Mouse (Mus musculus): ENCODE measurements around the gene Nr6a1. TPM values are rescaled to one million over a fixed set of nuclear protein-coding genes. Genes with fewer than 3 reads are reported as not detected.
A peak's percentile ranks its signal among the peaks of the same experiment; 100 is the strongest.

The Nr6a1 gene
- polyA plus RNA-seq, 1 experiment from 2014 or later, result 0.51 TPM

DNA sequence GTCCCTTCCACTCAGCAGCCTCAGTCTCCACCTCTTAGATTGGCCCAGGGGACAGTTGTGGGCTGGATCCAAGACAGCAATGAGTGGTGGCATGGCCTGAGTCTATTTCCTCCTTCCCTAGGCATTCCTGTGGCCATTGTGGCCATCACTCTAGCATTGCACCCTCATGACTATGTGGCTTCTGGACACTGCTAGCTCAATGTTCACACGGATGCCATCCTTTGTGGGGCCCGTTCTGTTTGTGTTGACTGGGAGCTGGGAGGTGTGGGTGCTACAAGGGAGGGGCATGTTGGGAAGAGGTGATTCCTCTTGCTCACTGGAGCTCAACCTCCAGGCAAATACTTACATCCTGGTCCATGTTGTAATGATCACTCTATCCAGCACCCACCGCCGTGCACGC, 245.3 kb downstream of the Nr6a1 start:
- H3K36me3 ChIP-seq (ENCODE audit: insufficient read depth, low read length), result no peaks in the 10 kb centered on the region

DNA sequence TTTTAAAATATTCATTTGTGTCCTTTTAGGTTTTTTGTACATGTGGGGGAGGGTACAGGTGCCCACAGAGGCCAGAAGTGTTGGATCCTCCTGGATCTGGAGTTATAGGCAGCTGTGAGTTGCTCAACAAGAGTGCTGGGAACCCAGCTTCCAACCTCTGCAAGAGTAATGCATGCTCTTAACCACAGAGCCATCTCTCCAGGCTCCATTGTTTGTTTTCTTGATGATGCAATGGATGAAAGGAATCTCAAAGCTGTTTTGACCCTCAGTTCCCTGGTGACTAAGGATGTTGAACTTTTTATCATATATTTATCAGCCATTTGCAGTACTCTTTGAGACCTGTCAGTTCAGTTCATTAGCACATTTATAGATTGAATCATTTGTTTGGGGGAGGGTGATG, 248.5 kb downstream of the Nr6a1 start:
- H3K4me2 ChIP-seq (ENCODE audit: low read length), result no peak overlapping the region
- H3K36me3 ChIP-seq (ENCODE audit: insufficient read depth, low read length), result no peaks in the 10 kb centered on the region
- ATAC-seq (replicated peaks; ENCODE audit: low FRiP score, low read depth), result no peak
- no peak overlapping the region for H3K4me3 ChIP-seq (replicated peaks; ENCODE audit: low read depth, low read length)
- H3K9ac ChIP-seq (ENCODE audit: low read depth, low read length), result no peak overlapping the region
- no peaks in the 10 kb centered on the region for H3K27me3 ChIP-seq (ENCODE audit: insufficient read depth, low read length)
- no peaks in the 10 kb centered on the region for H3K4me1 ChIP-seq (replicated peaks; ENCODE audit: insufficient read depth, low read length)
- TF ChIP-seq CTCF (IDR thresholded peaks at IDR 0.05; ENCODE audit: low read depth), result no peak
- no peak for DNase-seq (ENCODE audit: low spot score)
- H3K9me3 ChIP-seq (replicated peaks; ENCODE audit: low read length), result no peaks in the 10 kb centered on the region
- no peak overlapping the region for H3K27ac ChIP-seq

More for the DNA sequence above, 245.3 kb downstream of the Nr6a1 start:
- Histone ChIP-seq H3K4me3 (replicated peaks; ENCODE audit: low read depth, low read length) (no peak overlapping the region), H3K4me2 (ENCODE audit: low read length) (no peak overlapping the region), H3K27ac (no peak overlapping the region), H3K27me3 (ENCODE audit: insufficient read depth, low read length) (no peaks in the 10 kb centered on the region), H3K9ac (ENCODE audit: low read depth, low read length) (no peak overlapping the region), H3K4me1 (replicated peaks; ENCODE audit: insufficient read depth, low read length) (no peaks in the 10 kb centered on the region), H3K9me3 (replicated peaks; ENCODE audit: low read length) (no peaks in the 10 kb centered on the region)
- TF ChIP-seq CTCF (IDR thresholded peaks at IDR 0.05; ENCODE audit: low read depth), result no peak
- ATAC-seq (replicated peaks; ENCODE audit: low FRiP score, low read depth) (no peak), DNase-seq (ENCODE audit: low spot score) (no peak)
- 79% methylated on average over 5 of the region's 5 CpGs for WGBS

DNA sequence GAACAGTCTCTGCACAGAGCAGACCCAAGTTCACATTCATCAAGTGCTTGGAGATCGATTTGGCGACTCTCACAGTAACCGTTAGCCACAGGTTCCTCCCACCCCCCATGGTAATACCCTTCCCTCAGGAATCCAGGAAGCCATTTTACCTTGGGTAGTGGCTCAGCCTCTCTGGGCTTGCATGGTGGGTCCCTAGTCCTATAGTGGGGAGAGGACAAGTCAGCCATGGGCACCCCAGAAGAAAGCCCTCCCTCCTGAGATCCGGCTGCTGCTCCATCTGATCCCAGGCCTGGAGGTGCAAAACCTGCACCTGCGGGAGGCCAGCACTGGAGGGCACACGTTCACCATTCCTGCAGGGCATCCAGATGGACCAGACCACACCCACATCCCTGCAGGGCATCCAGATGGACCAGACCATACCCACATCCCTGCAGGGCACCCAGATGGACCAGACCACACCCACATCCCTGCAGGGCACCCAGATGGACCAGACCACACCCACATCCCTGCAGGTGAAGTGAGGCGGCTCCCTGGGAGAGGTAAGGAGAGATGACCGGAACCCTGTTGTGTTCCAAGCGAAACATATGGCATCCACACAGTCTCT, 252.0 kb downstream of the Nr6a1 start:
- Histone ChIP-seq H3K4me3 (replicated peaks; ENCODE audit: low read depth, low read length) (no peak overlapping the region), H3K27ac (no peak overlapping the region), H3K9ac (ENCODE audit: low read depth, low read length) (no peak overlapping the region), H3K36me3 (ENCODE audit: insufficient read depth, low read length) (no peaks in the 10 kb centered on the region), H3K9me3 (replicated peaks; ENCODE audit: low read length) (no peaks in the 10 kb centered on the region), H3K4me1 (replicated peaks; ENCODE audit: insufficient read depth, low read length) (no peaks in the 10 kb centered on the region), H3K27me3 (ENCODE audit: insufficient read depth, low read length) (no peaks in the 10 kb centered on the region), H3K4me2 (ENCODE audit: low read length) (no peak overlapping the region)
- ATAC-seq (replicated peaks; ENCODE audit: low FRiP score, low read depth), result peak; percentile 75
- TF ChIP-seq CTCF (IDR thresholded peaks at IDR 0.05; ENCODE audit: low read depth), result peak; percentile 63
- WGBS, result 63% methylated on average over 9 of the region's 9 CpGs
- DNase-seq (ENCODE audit: low spot score), result peak; percentile 62

Small RNA genes lying within 50 kb of the gene (microRNA-seq; reads per million reads assigned to microRNA genes)
- gene Mir181a-2, result 47.5 reads per million, percentile 44 among the genes with 10 or more reads in this experiment
- 795 reads per million, percentile 75 among the genes with 10 or more reads in this experiment for gene Mir181b-2

Other genes with a start within 250 kb of the Nr6a1 start
- gene Nr5a1, start 213.1 kb downstream of the Nr6a1 start, polyA plus RNA-seq (2015; fragmentation: Nextera tagmentation; extraction: Ambion mirVana), result 0.36 and 0.56 TPM in 2 replicates
- gene Olfml2a, start 4.3 kb upstream of the Nr6a1 start, polyA plus RNA-seq (2015; fragmentation: Nextera tagmentation; extraction: Ambion mirVana), result 2.4 and 2.7 TPM in 2 replicates
- 1.5 and 1.6 TPM in 2 replicates for gene Wdr38, start 69.8 kb upstream of the Nr6a1 start, polyA plus RNA-seq (2015; fragmentation: Nextera tagmentation; extraction: Ambion mirVana)
- 133 and 135 TPM in 2 replicates for gene Arpc5l, start 77.7 kb upstream of the Nr6a1 start, polyA plus RNA-seq (2015; fragmentation: Nextera tagmentation; extraction: Ambion mirVana)
- 1,056 and 1,199 TPM in 2 replicates for gene Rpl35, start 77.9 kb upstream of the Nr6a1 start, polyA plus RNA-seq (2015; fragmentation: Nextera tagmentation; extraction: Ambion mirVana)
- gene Golga1, start 137.9 kb upstream of the Nr6a1 start, polyA plus RNA-seq (2015; fragmentation: Nextera tagmentation; extraction: Ambion mirVana), result 26.3 and 28.7 TPM in 2 replicates

All from kidney, postnatal 0 days (tissue).